In the genomic region with DNA sequence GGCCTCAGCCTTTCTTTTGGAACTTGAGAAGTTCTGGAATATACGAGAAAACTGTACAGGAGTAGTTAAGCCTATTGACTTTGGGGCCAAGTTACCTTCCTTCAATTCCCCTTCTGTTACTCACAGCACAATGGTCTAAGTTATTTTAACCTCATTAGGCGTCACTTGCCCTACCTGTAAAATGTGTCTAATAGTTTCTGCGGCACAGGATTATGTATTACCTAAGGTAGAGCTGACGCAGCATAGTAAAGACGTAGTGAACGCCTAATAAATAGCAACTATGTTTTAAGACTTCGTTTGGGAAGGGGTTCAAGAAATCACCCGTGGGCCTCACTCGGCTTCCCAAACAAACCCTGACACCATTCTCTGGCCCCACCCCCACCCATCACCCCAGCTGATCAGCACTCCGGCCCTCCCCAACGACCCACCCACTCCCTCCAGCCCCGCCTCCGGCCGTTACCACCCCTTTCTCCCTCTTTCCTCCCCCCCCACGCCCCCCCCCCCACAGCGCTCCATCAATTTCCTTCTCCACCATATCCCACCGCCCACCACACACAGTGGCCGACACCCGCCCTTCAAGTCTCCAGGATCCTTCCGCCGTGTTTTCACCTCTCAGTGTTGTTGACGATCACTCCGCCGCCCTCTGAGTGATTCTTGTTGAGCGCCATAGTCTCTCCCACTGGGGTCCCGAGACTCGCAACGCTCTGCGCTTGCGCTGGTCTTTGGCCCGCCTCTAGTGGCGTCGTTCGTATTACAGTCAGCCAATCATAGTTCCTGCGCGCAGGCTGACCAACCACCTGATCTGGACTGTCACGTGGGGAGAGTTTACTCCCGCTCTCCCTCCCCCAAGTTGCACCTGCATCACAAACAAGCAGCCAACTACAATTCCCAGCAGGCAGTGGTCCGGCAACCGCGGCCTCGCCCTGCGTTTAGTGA, we compare ENCODE assay signal across 8 mouse cellular contexts. TPM values are rescaled to one million over a fixed set of nuclear protein-coding genes. Genes with fewer than 3 reads are reported as not detected.
DNase-seq lines count a peak whose midpoint lies in the region; ATAC-seq and TF ChIP-seq lines count a peak whose summit lies in the region.

TSS of gene Wbp2 (minus strand) at position 738 of the 936 bp plus-strand sequence.

- H3K36me3 ChIP-seq in C2C12 (ENCODE audit: control insufficient read depth, insufficient read depth) (peaks cover 25% of the 10 kb centered on the region), myocyte (ENCODE audit: control insufficient read depth, insufficient read depth) (peaks cover 13% of the 10 kb centered on the region)
- peaks cover 42% of the 10 kb centered on the region for H3K36me3 ChIP-seq in erythroblast, embryonic 14.5 days (ENCODE audit: control insufficient read depth)
- H3K36me3 ChIP-seq in heart, embryonic 11.5 days (ENCODE audit: control insufficient read depth, insufficient read depth, low read length) = peaks cover 15% of the 10 kb centered on the region
- H3K36me3 ChIP-seq in kidney, embryonic 16.5 days (ENCODE audit: insufficient read depth, low read length) = peaks cover 19% of the 10 kb centered on the region
- peaks cover 13% of the 10 kb centered on the region for H3K36me3 ChIP-seq in liver, adult 2 months (ENCODE audit: control insufficient read depth, insufficient read depth, low read length)
- H3K36me3 ChIP-seq in splenic B cell, adult 2 months (ENCODE audit: control insufficient read depth, insufficient read depth, low read length, poor library complexity, severe bottlenecking) = peaks cover 2% of the 10 kb centered on the region

- H3ac ChIP-seq in C2C12 (ENCODE audit: control insufficient read depth, insufficient read length, low read depth) (peak within 1 kb of the TSS; percentile 61), myocyte (ENCODE audit: control insufficient read depth, insufficient read length) (no peak within 1 kb of the TSS)

- no peak for TF ChIP-seq CTCF in C2C12 (IDR thresholded peaks at IDR 0.05; ENCODE audit: control insufficient read depth, insufficient read depth, insufficient read length)
- TF ChIP-seq CTCF in brain, embryonic 14.5 days (IDR thresholded peaks at IDR 0.05; ENCODE audit: borderline replicate concordance, extremely low read depth, insufficient read depth, insufficient read length) = no peak; the same call in 1 of the 2 replicates
- no peak for TF ChIP-seq CTCF in liver, adult 2 months (IDR thresholded peaks at IDR 0.05; ENCODE audit: low read depth, low read length)

- peak; percentile 49; the same call in 1 of the 2 replicates for TF ChIP-seq POLR2A in brain, embryonic 14.5 days (IDR thresholded peaks at IDR 0.05; ENCODE audit: borderline replicate concordance, extremely low read depth, insufficient read depth, insufficient read length, poor library complexity, severe bottlenecking)
- peak; percentile 63; the same call in 1 of the 2 replicates for TF ChIP-seq POLR2A in liver, adult 2 months (IDR thresholded peaks at IDR 0.05; ENCODE audit: extremely low read depth, insufficient read depth, low read length)
- peak; percentile 64 for TF ChIP-seq POLR2A in myocyte (IDR thresholded peaks at IDR 0.05; ENCODE audit: insufficient read length, low read depth)

- peaks cover 3% of the 10 kb centered on the region for H3K79me3 ChIP-seq in C2C12 (ENCODE audit: low read depth)

- H3K4me2 ChIP-seq in heart, embryonic 11.5 days = peak within 1 kb of the TSS; percentile 66
- H3K4me2 ChIP-seq in kidney, embryonic 16.5 days (replicated peaks; ENCODE audit: low read depth, low read length) = peak within 1 kb of the TSS; percentile 65
- peak within 1 kb of the TSS; percentile 89 for H3K4me2 ChIP-seq in myocyte (ENCODE audit: low read depth)

- H3K4me3 ChIP-seq in C2C12 (ENCODE audit: insufficient read depth, poor library complexity, severe bottlenecking) (peak within 1 kb of the TSS; percentile 50), myocyte (peak within 1 kb of the TSS; percentile 55)
- peak within 1 kb of the TSS; percentile 84 for H3K4me3 ChIP-seq in erythroblast, embryonic 14.5 days (replicated peaks)
- peak within 1 kb of the TSS; percentile 47 for H3K4me3 ChIP-seq in heart, embryonic 11.5 days (ENCODE audit: low read depth, low read length)
- H3K4me3 ChIP-seq in kidney, embryonic 16.5 days (ENCODE audit: low read length) = peak within 1 kb of the TSS; percentile 55
- peak within 1 kb of the TSS; percentile 91 for H3K4me3 ChIP-seq in liver, adult 2 months (ENCODE audit: insufficient read depth, low read depth, low read length)

- H3K79me2 ChIP-seq in C2C12 (ENCODE audit: control insufficient read depth, insufficient read depth) (peaks cover 22% of the 10 kb centered on the region), myocyte (ENCODE audit: control insufficient read depth, insufficient read depth) (peaks cover 24% of the 10 kb centered on the region)
- H3K79me2 ChIP-seq in liver, adult 2 months (ENCODE audit: control insufficient read depth, insufficient read depth, low read length) = peaks cover 6% of the 10 kb centered on the region; the same call in 1 of the 2 replicates

- ATAC-seq in heart, embryonic 11.5 days (replicated peaks; ENCODE audit: insufficient number of reproducible peaks, low FRiP score, low TSS enrichment) = peak; percentile 94
- ATAC-seq in kidney, embryonic 16.5 days (ENCODE audit: low FRiP score, low TSS enrichment) = peak; percentile 96

- peaks cover 61% of the 10 kb centered on the region for H3K4me1 ChIP-seq in erythroblast, embryonic 14.5 days (ENCODE audit: control insufficient read depth)
- peaks cover 7% of the 10 kb centered on the region; the same call in 1 of the 2 replicates for H3K4me1 ChIP-seq in heart, embryonic 11.5 days (ENCODE audit: control insufficient read depth, insufficient read depth, low read length)
- peaks cover 16% of the 10 kb centered on the region for H3K4me1 ChIP-seq in kidney, embryonic 16.5 days (ENCODE audit: insufficient read depth, low read length)
- peaks cover 18% of the 10 kb centered on the region for H3K4me1 ChIP-seq in liver, adult 2 months (ENCODE audit: control insufficient read depth, insufficient read depth, low read length)

- no peaks in the 10 kb centered on the region for H3K27me3 ChIP-seq in C2C12 (ENCODE audit: control insufficient read depth, insufficient read depth, insufficient read length)
- H3K27me3 ChIP-seq in erythroblast, embryonic 14.5 days (ENCODE audit: control insufficient read depth) = no peaks in the 10 kb centered on the region
- H3K27me3 ChIP-seq in heart, embryonic 11.5 days (ENCODE audit: control insufficient read depth, insufficient read depth, low read length) = no peaks in the 10 kb centered on the region
- H3K27me3 ChIP-seq in kidney, embryonic 16.5 days (ENCODE audit: insufficient read depth, low read length) = no peaks in the 10 kb centered on the region
- H3K27me3 ChIP-seq in liver, adult 2 months (ENCODE audit: control insufficient read depth, insufficient read depth, low read length) = no peaks in the 10 kb centered on the region
- no peaks in the 10 kb centered on the region for H3K27me3 ChIP-seq in myocyte (ENCODE audit: control insufficient read depth, insufficient read depth, insufficient read length)
- no peaks in the 10 kb centered on the region for H3K27me3 ChIP-seq in splenic B cell, adult 2 months (ENCODE audit: control insufficient read depth, insufficient read depth, low read length, poor library complexity, severe bottlenecking)

- peak within 1 kb of the TSS; percentile 57 for H3K27ac ChIP-seq in heart, embryonic 11.5 days (ENCODE audit: low read depth, low read length)
- H3K27ac ChIP-seq in kidney, embryonic 16.5 days (ENCODE audit: low read length) = peak within 1 kb of the TSS; percentile 87
- H3K27ac ChIP-seq in liver, adult 2 months (replicated peaks; ENCODE audit: insufficient read depth, low read depth, low read length) = peak within 1 kb of the TSS; percentile 98

- WGBS in heart, embryonic 11.5 days (ENCODE audit: insufficient replicate concordance) = 5% methylated on average over 41 of the region's 43 CpGs
- 2% methylated on average over 36 of the region's 43 CpGs for WGBS in kidney, embryonic 16.5 days
- WGBS in liver, adult 2 months = under 1% methylated on average over 38 of the region's 43 CpGs

- DNase-seq in brain, embryonic 14.5 days (ENCODE audit: low read depth) = peak; percentile 100
- peak; percentile 100 for DNase-seq in liver, adult 2 months (ENCODE audit: extremely low read depth, low read depth, low spot score)
- DNase-seq in splenic B cell, adult 2 months (ENCODE audit: low read depth, low spot score) = peak; percentile 99

- no peaks in the 10 kb centered on the region for H3K9me3 ChIP-seq in erythroblast, embryonic 14.5 days (ENCODE audit: control insufficient read depth, low read length)
- no peaks in the 10 kb centered on the region for H3K9me3 ChIP-seq in heart, embryonic 11.5 days (replicated peaks; ENCODE audit: control insufficient read depth, low read length)
- H3K9me3 ChIP-seq in kidney, embryonic 16.5 days (ENCODE audit: low read length) = no peaks in the 10 kb centered on the region

- peak within 1 kb of the TSS; percentile 63 for H3K9ac ChIP-seq in heart, embryonic 11.5 days (ENCODE audit: low read depth, low read length)
- peak within 1 kb of the TSS; percentile 64 for H3K9ac ChIP-seq in kidney, embryonic 16.5 days (replicated peaks; ENCODE audit: low read length)
- H3K9ac ChIP-seq in liver, adult 2 months (ENCODE audit: low read depth, low read length) = peak within 1 kb of the TSS; percentile 88

TF ChIP-seq in C2C12, 6 proteins besides CTCF, POLR2A, EP300 and RAD21:
- TF ChIP-seq CEBPB (IDR thresholded peaks at IDR 0.05; ENCODE audit: low read depth) = no peak
- TF ChIP-seq FOSL1 (IDR thresholded peaks at IDR 0.05; ENCODE audit: insufficient read depth, low read length, poor library complexity, severe bottlenecking) = no peak
- peak; percentile 80 for TF ChIP-seq MAX (IDR thresholded peaks at IDR 0.05)
- TF ChIP-seq USF1 (IDR thresholded peaks at IDR 0.05; ENCODE audit: low read depth) = peak; percentile 100

TF ChIP-seq in myocyte, 11 proteins besides CTCF, POLR2A, EP300 and RAD21 (continues in another document):
- TF ChIP-seq USF1 (IDR thresholded peaks at IDR 0.05; ENCODE audit: low read depth) = peak; percentile 99
- TF ChIP-seq E2F4 (IDR thresholded peaks at IDR 0.05; ENCODE audit: insufficient read depth) = no peak
- no peak for TF ChIP-seq TCF3 (IDR thresholded peaks at IDR 0.05; ENCODE audit: insufficient read length, low read depth)
- no peak for TF ChIP-seq MAX (IDR thresholded peaks at IDR 0.05; ENCODE audit: low read depth)
- no peak for TF ChIP-seq REST (IDR thresholded peaks at IDR 0.05; ENCODE audit: insufficient read depth, insufficient read length)
- TF ChIP-seq CEBPB (IDR thresholded peaks at IDR 0.05; ENCODE audit: insufficient read depth, poor library complexity, severe bottlenecking) = no peak

RNA-seq across cellular contexts. Expression of gene Wbp2, which starts in this region (rescaled TPM):
- polyA plus RNA-seq in C2C12 (2012; fragmentation: generic; extraction: Trizol) (87.6 TPM), myocyte (2012; fragmentation: generic; extraction: Trizol) (156 TPM)
- polyA plus RNA-seq in brain, embryonic 14.5 days (2012; rRNA removed) = 142 and 148 TPM in 2 replicates
- 142 and 153 TPM in 2 replicates for polyA plus RNA-seq in erythroblast, embryonic 14.5 days (2012)
- polyA plus RNA-seq in heart, embryonic 11.5 days (2014; fragmentation: Nextera tagmentation; extraction: Ambion mirVana) = 129 and 144 TPM in 2 replicates
- polyA plus RNA-seq in kidney, embryonic 16.5 days (2015; fragmentation: Nextera tagmentation; extraction: Ambion mirVana) = 99.4 and 123 TPM in 2 replicates
- 14.8 and 24.8 TPM in 2 replicates for total RNA-seq in liver, adult 2 months (2014; rRNA removed)
- polyA plus RNA-seq in liver, adult 2 months (2012; rRNA removed) = 166 and 179 TPM in 2 replicates

Comparison
In these comparisons a context has a peak if more than half of its experiments do, and no peak if none do; other contexts are left out.
1. Peak in every context shown above with its lines: DNase-seq, ATAC-seq, H3K4me3 ChIP-seq and H3K27ac ChIP-seq.